Mouse (Mus musculus): ENCODE data around the gene Kif22. TPM values are rescaled to one million over a fixed set of nuclear protein-coding genes. Genes with fewer than 3 reads are reported as not detected.
"Not testable (repeated sequence)": the region's sequence is repeated elsewhere in the genome, so short reads cannot be mapped to it uniquely, and the experiment has no call there.

Kif22 gene
- 3.7 and 5.8 TPM in 2 replicates for polyA plus RNA-seq (2012; rRNA removed)

DNA sequence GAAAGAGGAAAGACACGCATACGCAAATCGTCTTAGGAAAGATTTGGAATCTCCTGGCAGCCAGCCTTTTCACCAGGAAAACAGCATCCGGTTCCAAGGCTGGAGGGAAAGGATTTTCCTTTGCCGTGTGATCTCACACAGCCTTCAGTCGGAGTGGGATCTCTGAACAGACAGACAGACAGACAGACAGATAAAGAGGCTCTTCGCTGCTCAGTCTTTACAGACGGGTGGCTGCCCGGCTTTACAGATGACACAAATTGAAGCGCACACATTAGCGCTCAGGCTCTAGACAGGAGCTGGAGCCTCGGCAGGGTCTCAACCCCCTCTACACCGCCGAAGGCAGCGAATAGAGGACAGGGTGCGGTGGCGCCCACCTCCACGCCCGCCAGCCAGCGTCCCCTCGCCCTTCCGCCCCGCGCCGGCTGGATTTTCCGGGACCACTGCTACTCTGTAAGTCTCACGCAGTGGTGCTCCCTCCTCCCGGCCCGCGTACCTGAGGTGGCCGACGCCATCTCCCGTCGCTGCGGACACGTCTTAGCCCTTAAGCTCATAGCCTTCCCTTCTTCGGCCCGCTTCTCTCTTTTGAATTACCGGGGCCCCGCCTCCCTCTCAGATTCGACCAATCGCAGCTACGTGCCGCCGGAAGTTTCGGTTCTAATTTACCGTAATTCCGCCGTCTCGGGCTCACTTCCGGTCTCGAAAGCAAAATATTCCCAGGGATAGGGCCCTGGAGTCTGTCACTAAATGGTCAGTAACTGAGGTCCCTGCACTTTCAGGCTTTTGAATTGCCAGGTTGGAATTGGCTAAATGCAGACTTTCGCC, at the start of gene Kif22:
Kif22 (minus strand) TSS at position 621 of the 822 bp plus-strand sequence.
- no peak for TF ChIP-seq CTCF (IDR thresholded peaks at IDR 0.05; ENCODE audit: extremely low read depth, insufficient read length, insufficient replicate concordance, low read depth, low read length)
- TF ChIP-seq POLR2A (IDR thresholded peaks at IDR 0.05; ENCODE audit: low read depth, low read length): no peak
- under 1% methylated on average over 53 of the region's 53 CpGs for WGBS
- peaks cover 2% of the 10 kb centered on the region; the same call in 1 of the 2 replicates for H3K4me1 ChIP-seq (ENCODE audit: control insufficient read depth, insufficient read depth, insufficient read length, low read length)
- H3K4me3 ChIP-seq (ENCODE audit: low read depth, low read length): peak within 1 kb of the TSS; percentile 72
- no peaks in the 10 kb centered on the region for H3K27me3 ChIP-seq (ENCODE audit: control insufficient read depth, insufficient read depth, low read length)
- no peaks in the 10 kb centered on the region; the same call in 1 of the 2 replicates for H3K36me3 ChIP-seq (ENCODE audit: control insufficient read depth, insufficient read depth, low read length)
- no peak within 1 kb of the TSS for H3K27ac ChIP-seq (ENCODE audit: insufficient read depth, low read depth, low read length)

DNA sequence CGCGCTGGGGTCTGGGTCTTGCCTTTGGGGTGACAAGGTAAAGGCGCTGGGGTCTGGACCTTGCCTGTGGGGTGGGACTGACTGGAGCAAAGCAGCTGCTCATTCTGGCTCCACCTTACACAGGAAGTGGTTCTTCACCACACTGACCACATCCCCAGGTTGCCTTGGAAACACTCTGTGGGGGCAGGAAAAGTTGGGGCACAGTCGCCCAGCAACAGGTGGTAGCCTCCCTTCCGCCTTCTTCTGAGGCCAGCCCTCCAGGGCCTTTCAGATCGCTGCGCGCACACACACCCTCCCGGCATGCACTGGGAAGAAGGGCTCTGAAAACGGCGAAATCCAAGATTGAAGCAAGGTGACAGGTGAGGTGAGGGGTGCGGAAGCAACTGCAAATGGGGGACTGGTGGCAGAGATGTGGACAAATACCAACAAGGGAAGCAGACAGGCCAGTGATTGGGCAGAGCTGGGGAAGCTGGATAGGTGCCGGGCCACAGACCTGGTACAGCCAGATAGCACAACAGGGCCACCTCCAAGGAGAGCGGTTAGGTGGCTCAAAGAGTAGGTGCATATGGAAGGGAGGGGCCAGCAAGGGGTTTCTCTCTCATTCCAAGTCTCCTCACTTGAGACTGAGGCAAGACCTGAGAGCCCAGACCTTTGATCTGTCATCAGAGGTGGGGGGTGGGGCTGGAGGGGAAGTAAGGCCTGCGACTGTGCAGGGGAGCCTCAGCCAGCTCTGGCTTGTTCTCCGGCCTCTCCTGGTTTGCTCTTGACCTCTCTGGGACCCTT, 49.0 kb upstream of the Kif22 start, which contains the start of gene AI467606:
AI467606 (plus strand) TSS at position 246 of the 783 bp plus-strand sequence.
- Histone ChIP-seq H3K27ac (ENCODE audit: insufficient read depth, low read depth, low read length) (peak within 1 kb of the TSS; percentile 89), H3K4me1 (ENCODE audit: control insufficient read depth, insufficient read depth, insufficient read length, low read length) (peaks cover 26% of the 10 kb centered on the region), H3K36me3 (ENCODE audit: control insufficient read depth, insufficient read depth, low read length) (no peaks in the 10 kb centered on the region), H3K27me3 (ENCODE audit: control insufficient read depth, insufficient read depth, low read length) (no peaks in the 10 kb centered on the region), H3K4me3 (ENCODE audit: low read depth, low read length) (peak within 1 kb of the TSS; percentile 62)
- TF ChIP-seq POLR2A (IDR thresholded peaks at IDR 0.05; ENCODE audit: low read depth, low read length) (peak; percentile 30; the same call in 1 of the 2 replicates), CTCF (IDR thresholded peaks at IDR 0.05; ENCODE audit: extremely low read depth, insufficient read length, insufficient replicate concordance, low read depth, low read length) (no peak)
- 53% methylated on average over 16 of the region's 16 CpGs for WGBS

DNA sequence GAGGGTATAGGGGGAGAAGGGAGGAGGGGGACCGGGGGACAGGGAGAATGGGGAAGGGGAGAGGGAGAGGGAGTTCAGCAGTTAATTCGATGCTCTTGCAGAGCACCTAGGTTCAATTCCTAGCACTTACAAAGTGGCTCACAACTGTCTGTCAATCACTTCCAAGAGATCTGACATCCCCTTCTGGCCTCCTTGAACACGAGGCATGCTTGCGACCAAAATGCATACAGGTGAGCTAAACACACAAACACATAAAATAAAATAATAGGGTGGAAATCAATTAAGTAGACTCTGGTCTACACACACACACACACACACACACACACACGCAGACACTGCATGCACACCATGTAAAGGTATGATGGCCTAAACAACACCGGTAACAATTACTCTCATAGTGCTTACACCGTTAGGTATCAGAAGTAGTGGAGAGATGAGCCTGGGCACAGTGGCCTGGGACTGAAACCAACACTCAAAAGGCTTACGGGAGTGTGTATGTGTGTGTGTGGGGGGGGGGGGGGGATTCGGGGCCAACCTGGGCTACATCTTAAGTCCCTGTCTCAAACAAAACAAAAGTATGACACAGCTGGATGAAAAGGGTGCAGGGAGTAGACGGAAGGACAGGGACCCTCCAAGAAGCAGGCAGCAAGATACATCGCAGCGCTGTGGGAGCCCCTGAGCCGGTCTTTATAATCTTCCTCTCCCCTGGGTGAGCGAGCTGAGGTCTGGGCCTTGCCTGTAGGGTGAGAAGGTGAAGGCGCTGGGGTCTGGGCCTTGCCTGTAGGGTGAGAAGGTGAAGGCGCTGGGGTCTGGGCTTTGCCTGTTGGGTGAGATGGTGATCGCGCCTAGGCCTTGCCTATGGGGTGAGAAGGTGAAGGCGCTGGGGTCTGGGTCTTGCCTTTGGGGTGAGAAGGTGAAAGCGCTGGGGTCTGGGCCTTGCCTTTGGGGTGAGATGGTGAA, 48.2 kb upstream of the Kif22 start:
- 85% methylated on average over 20 of the region's 20 CpGs for WGBS
- no peaks in the 10 kb centered on the region for H3K27me3 ChIP-seq (ENCODE audit: control insufficient read depth, insufficient read depth, low read length)
- TF ChIP-seq POLR2A (IDR thresholded peaks at IDR 0.05; ENCODE audit: low read depth, low read length): no peak
- no peaks in the 10 kb centered on the region for H3K36me3 ChIP-seq (ENCODE audit: control insufficient read depth, insufficient read depth, low read length)
- H3K27ac ChIP-seq (ENCODE audit: insufficient read depth, low read depth, low read length): peak overlapping the region; percentile 89
- peak overlapping the region; percentile 45 for H3K4me3 ChIP-seq (ENCODE audit: low read depth, low read length)
- H3K4me1 ChIP-seq (ENCODE audit: control insufficient read depth, insufficient read depth, insufficient read length, low read length): peaks cover 28% of the 10 kb centered on the region

DNA sequence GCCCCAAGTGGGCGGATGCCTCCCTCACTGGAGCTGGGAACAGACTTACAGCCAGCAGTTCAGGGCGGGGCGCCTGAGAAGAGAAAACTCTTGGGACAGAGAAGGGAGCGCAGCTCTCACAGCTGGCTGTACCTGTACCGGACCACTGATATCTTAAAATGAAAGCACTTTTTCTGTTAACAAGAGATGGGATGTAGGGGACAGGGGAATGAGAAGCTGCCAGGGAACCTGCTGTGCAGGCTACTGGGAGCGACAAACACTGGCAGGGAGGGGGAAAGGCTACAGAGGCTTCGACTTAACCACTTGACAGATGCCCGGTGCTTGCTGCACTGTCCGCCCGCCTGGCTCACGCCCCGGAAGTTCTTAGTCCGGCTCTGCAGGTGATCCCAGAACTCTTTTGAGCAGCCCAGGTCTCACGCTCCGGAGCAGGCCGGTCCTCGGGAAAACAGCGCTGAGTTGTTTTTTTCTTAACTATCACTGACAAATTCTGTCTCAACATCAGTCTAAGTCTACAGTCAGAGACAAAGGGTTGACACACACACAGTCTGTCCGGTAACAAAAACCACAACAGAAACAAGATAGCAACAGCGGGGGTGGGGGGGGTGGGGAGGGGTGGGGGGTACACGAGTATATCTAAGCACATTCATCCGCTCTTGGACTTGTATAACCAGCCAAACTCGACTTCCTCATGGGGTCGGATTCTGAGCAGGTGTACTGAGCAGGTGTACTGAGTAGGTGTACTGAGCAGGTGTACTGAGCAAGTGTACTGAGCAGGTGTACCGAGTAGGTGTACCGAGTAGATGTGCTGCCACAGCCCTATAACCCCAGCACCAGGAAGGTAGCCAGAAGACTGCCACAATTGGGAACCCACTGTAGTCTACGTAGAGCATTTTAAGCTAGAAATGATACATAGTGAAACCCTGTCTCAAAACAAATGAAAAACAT, 46.9 kb upstream of the Kif22 start:
- Histone ChIP-seq H3K27ac (ENCODE audit: insufficient read depth, low read depth, low read length) (peak overlapping the region; percentile 86), H3K4me3 (ENCODE audit: low read depth, low read length) (peak overlapping the region; percentile 49)

DNA sequence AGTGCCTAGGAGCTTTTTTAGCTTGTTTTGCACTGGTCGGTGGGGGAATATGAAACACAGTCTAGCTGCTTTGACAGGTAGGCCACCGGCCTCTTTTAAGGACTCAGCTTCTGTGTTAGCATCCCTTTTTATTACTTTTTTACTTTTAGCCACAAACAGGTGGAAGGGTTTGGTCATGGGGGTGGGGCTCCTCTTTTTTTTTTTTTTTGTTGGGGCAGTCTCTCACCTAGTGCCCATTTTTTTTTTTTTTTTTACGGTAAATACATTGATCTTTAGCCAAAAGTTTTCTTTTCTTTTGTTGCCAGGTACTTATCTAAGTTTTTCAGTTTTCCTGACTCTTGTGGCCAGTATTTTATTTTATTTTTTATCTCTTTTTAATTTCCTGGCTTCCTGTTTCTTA, 45.8 kb upstream of the Kif22 start:
- Histone ChIP-seq H3K36me3 (ENCODE audit: control insufficient read depth, insufficient read depth, low read length) (no peaks in the 10 kb centered on the region), H3K27me3 (ENCODE audit: control insufficient read depth, insufficient read depth, low read length) (no peaks in the 10 kb centered on the region), H3K27ac (ENCODE audit: insufficient read depth, low read depth, low read length) (no peak overlapping the region), H3K4me3 (ENCODE audit: low read depth, low read length) (no peak overlapping the region), H3K4me1 (ENCODE audit: control insufficient read depth, insufficient read depth, insufficient read length, low read length) (peaks cover 28% of the 10 kb centered on the region)
- WGBS: 63% methylated on average over 3 of the region's 3 CpGs
- TF ChIP-seq POLR2A (IDR thresholded peaks at IDR 0.05; ENCODE audit: low read depth, low read length): no peak
- TF ChIP-seq CTCF (IDR thresholded peaks at IDR 0.05; ENCODE audit: extremely low read depth, insufficient read length, insufficient replicate concordance, low read depth, low read length): no peak

More for the DNA sequence above, 46.9 kb upstream of the Kif22 start:
- no peaks in the 10 kb centered on the region for H3K27me3 ChIP-seq (ENCODE audit: control insufficient read depth, insufficient read depth, low read length)
- no peak for TF ChIP-seq CTCF (IDR thresholded peaks at IDR 0.05; ENCODE audit: extremely low read depth, insufficient read length, insufficient replicate concordance, low read depth, low read length)
- TF ChIP-seq POLR2A (IDR thresholded peaks at IDR 0.05; ENCODE audit: low read depth, low read length): no peak
- WGBS: 10% methylated on average over 27 of the region's 27 CpGs
- H3K36me3 ChIP-seq (ENCODE audit: control insufficient read depth, insufficient read depth, low read length): no peaks in the 10 kb centered on the region
- H3K4me1 ChIP-seq (ENCODE audit: control insufficient read depth, insufficient read depth, insufficient read length, low read length): peaks cover 28% of the 10 kb centered on the region

DNA sequence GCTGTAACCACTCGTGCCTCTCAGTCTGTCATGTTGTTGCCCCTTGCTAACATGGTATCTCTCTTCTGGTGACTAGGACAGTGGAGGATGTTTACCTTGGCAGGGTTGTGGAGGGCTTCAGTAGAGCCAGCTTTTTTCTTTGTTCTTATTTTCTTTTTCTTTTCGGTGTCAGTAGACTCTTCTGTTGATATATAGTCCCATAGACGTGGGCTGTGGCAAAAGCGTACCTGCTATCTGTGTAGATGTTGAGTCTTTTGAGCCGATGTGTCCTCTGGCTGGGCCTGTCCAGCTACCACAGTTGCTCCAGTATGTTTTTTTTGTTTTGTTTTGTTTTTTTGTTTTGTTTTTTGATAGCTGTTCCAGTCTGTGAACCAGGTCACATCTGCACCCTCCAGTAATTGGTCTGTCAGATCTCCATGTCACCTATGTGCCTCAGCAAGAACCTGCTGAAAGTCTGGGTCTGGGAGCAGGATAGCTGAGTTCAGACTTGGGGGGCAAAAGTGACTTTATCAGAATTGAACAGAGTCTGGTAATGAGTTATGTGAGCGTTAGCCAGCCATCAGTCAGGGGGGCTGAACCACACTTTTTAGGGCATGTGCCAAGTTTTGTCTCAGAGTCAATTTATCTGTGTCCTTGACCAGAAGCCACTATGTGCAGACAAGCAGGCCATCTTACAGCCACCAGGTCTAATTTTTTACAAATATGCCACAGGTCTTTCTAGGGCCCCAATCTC, 45.2 kb upstream of the Kif22 start, which contains the start of gene Zg16:
Zg16 (minus strand) TSS at position 51 of the 733 bp plus-strand sequence.
- not testable (repeated sequence) for H3K4me3 ChIP-seq (ENCODE audit: low read depth, low read length); H3K27ac ChIP-seq (ENCODE audit: insufficient read depth, low read depth, low read length); H3K36me3 ChIP-seq (ENCODE audit: control insufficient read depth, insufficient read depth, low read length); H3K27me3 ChIP-seq (ENCODE audit: control insufficient read depth, insufficient read depth, low read length)
- peaks cover 22% of the 10 kb centered on the region for H3K4me1 ChIP-seq (ENCODE audit: control insufficient read depth, insufficient read depth, insufficient read length, low read length)
- WGBS: 82% methylated on average over 6 of the region's 6 CpGs

DNA sequence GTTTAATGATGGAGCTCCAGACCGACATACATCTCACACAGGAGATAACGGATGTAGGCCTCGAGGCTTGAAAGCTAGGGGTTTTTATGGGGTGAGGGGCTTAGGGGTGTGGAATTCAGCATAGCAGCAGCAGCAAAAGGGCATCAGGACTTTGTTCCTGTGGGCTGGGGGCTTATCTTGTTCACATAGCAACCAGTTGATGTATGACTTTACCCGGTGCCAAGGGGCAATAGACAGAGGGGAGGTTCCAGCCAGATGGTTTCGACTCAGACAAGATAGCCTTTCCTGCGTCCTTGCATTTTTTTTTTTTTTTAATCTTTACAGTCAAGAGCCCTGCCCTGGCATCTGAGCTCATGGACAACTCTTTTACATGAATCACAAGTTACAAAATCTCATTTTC, 43.5 kb upstream of the Kif22 start:
- H3K4me1 ChIP-seq (ENCODE audit: control insufficient read depth, insufficient read depth, insufficient read length, low read length): peaks cover 12% of the 10 kb centered on the region
- not testable (repeated sequence) for H3K27ac ChIP-seq (ENCODE audit: insufficient read depth, low read depth, low read length); H3K27me3 ChIP-seq (ENCODE audit: control insufficient read depth, insufficient read depth, low read length); H3K36me3 ChIP-seq (ENCODE audit: control insufficient read depth, insufficient read depth, low read length); H3K4me3 ChIP-seq (ENCODE audit: low read depth, low read length)
- 48% methylated on average over 6 of the region's 6 CpGs for WGBS

All from small intestine, adult 2 months (tissue).